Mouse (Mus musculus) spleen, adult 2 months (tissue): Measurements from ENCODE around the gene Vat1l. TPM values are rescaled to one million over a fixed set of nuclear protein-coding genes. Genes with fewer than 3 reads are reported as not detected.

ENCODE experiments used
- DNase-seq, 2 experiments: peaks; one replicate each; pipeline versions ENCODE4 v3.0.0 to v3.0.0-alpha.2; 2012 to 2021; ENCODE audit warnings: low spot score in 2 of 2, low read depth in 1 of 2
- H3K27ac ChIP-seq: fragments of 200-500 bp; 2 replicates; pipeline ENCODE4 v1.5.1; 2012; ENCODE audit warnings: low read length, inconsistent platforms; ENCODE audit not compliant: insufficient read depth
- H3K27me3 ChIP-seq: fragments of 200-500 bp; 2 replicates; pipeline ENCODE4 v1.6.1; 2012; ENCODE audit warnings: mild to moderate bottlenecking, moderate library complexity, low read length, inconsistent platforms; ENCODE audit not compliant: control insufficient read depth, insufficient read depth
- H3K36me3 ChIP-seq: fragments of 200-500 bp; 2 replicates; pipeline ENCODE4 v1.6.1; 2012; ENCODE audit warnings: mild to moderate bottlenecking, low read length, inconsistent platforms; ENCODE audit not compliant: control insufficient read depth, insufficient read depth
- H3K4me1 ChIP-seq: fragments of 200-500 bp; 2 replicates; pipeline ENCODE4 v1.6.1; 2011; ENCODE audit warnings: inconsistent platforms; ENCODE audit not compliant: control insufficient read depth, insufficient read depth, insufficient read length
- H3K4me3 ChIP-seq: fragments of 200-500 bp; 2 replicates; pipeline ENCODE4 v1.5.1; 2011; ENCODE audit warnings: mild to moderate bottlenecking, inconsistent platforms; ENCODE audit not compliant: insufficient read depth, insufficient read length; ENCODE audit errors: extremely low read depth
- CTCF ChIP-seq: fragments of 200-500 bp; IDR thresholded peaks from 2 replicates; pipeline ENCODE4 v1.5.1; 2011; ENCODE audit warnings: mild to moderate bottlenecking, inconsistent platforms; ENCODE audit not compliant: insufficient read depth, insufficient read length, insufficient replicate concordance; ENCODE audit errors: extremely low read depth
- POLR2A ChIP-seq: fragments of 200-500 bp; IDR thresholded peaks from 2 replicates; pipeline ENCODE4 v1.6.1; 2011; ENCODE audit warnings: low read depth, low read length, inconsistent platforms
- WGBS: fragments of 180-500 bp; shearing (Covaris S2); methylation state at CpG from one replicate; pipeline ENCODE4 v1.1.7; 2018; 5-methylcytosine and 5-hydroxymethylcytosine counted together
- polyA plus RNA-seq: library from polyadenylated mRNA; depleted of rRNA; stranded (reverse); fragments of >200 nt; gene quantifications from 2 replicates; pipeline ENCODE4 v1.2.3, GENCODE M21; 2012

Gene Vat1l
- polyA plus RNA-seq, 1 experiment: not detected

DNA sequence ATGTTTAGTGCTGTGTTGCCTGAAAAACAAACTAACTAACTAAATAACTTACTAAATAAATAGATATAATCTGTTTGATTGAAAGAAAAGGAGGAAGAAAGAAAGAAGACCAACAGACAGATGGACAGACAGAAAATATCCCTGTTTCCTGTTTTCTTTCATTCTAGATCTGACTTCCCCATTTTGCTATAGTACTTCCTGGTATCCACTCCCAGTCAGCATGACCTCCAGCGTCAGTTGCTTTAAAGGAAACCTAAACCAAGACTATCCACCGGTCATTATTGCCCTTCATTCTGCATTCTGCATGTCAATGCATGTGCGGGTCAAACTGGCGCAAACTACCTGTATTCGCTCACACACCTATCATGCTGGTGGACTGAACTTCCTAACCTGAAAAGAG lies 12.1 kb upstream of the Vat1l start:
- H3K4me1 ChIP-seq: no peaks in the 10 kb centered on the region
- no peak overlapping the region for H3K4me3 ChIP-seq
- H3K36me3 ChIP-seq: no peaks in the 10 kb centered on the region
- DNase-seq: no peak
- no peaks in the 10 kb centered on the region for H3K27me3 ChIP-seq
- no peak overlapping the region for H3K27ac ChIP-seq
- 55% methylated on average over 5 of the region's 5 CpGs for WGBS
- TF ChIP-seq POLR2A (no peak), CTCF (no peak)

GRCm38 (mm10) chr8:114198990-114199389 lies 6.4 kb upstream of the Vat1l start:
- no peak for DNase-seq
- Histone ChIP-seq H3K4me1 (no peaks in the 10 kb centered on the region), H3K27me3 (no peaks in the 10 kb centered on the region), H3K4me3 (no peak overlapping the region), H3K36me3 (no peaks in the 10 kb centered on the region), H3K27ac (no peak overlapping the region)
- WGBS: 77% methylated on average over 2 of the region's 2 CpGs
- TF ChIP-seq POLR2A (no peak), CTCF (no peak)

GRCm38 (mm10) chr8:114206421-114206983 lies 1.1 kb downstream of the Vat1l start:
- Histone ChIP-seq H3K36me3 (no peaks in the 10 kb centered on the region), H3K4me1 (no peaks in the 10 kb centered on the region), H3K4me3 (no peak overlapping the region), H3K27me3 (peaks cover 3% of the 10 kb centered on the region; the same call in 1 of the 2 replicates), H3K27ac (no peak overlapping the region)
- WGBS: 6% methylated on average over 8 of the region's 8 CpGs
- DNase-seq: no peak
- TF ChIP-seq CTCF (no peak), POLR2A (no peak)

GRCm38 (mm10) chr8:114207026-114207425 lies 1.6 kb downstream of the Vat1l start:
- Histone ChIP-seq H3K4me1 (no peaks in the 10 kb centered on the region), H3K36me3 (no peaks in the 10 kb centered on the region), H3K4me3 (no peak overlapping the region), H3K27ac (no peak overlapping the region), H3K27me3 (peaks cover 3% of the 10 kb centered on the region; the same call in 1 of the 2 replicates)
- 50% methylated on average over 4 of the region's 4 CpGs for WGBS
- TF ChIP-seq POLR2A (no peak), CTCF (no peak)
- no peak for DNase-seq

DNA sequence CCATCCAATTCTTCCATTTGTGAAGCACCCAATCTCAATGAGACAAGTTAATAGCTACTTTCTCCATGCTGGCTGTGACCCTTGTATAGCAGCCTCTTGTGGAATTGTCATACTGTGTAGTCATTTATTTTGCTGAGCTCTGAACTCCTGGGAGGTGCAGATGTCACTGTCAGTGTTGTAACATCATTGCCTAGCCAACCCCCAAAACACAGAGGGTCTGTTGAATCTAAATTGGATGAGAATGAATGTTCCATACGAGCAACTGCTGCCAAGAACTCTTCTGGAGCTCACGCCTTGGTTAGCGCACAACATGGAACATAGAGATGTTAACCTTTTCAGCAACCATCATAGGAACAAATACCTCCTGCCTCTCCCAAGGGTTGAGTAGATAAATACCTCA lies 15.4 kb downstream of the Vat1l start:
- Histone ChIP-seq H3K4me3 (no peak overlapping the region), H3K27ac (no peak overlapping the region), H3K36me3 (no peaks in the 10 kb centered on the region), H3K4me1 (no peaks in the 10 kb centered on the region), H3K27me3 (no peaks in the 10 kb centered on the region)
- TF ChIP-seq CTCF (no peak), POLR2A (no peak)
- DNase-seq: no peak
- whole genome bisulfite sequencing: 90% methylated on average over 3 of the region's 3 CpGs

DNA sequence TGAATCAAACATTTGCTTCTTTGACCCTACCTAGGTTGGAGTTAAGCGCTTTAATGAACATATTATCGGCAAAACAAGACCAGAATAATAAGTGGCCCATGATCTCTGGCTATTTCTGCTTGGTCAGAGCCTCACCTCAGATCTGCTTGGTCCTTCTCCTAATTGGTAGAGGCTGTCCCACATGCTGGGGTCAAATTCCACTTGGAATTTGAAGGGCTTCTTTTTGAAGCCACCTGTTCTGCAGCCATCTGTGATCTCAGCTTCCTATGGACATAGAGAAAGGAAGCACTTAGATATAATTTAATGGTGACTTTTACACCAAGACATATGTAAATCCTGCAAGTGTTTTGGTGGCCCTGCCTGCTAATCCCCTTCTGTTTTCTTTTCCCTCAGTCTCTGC lies 16.6 kb downstream of the Vat1l start:
- Histone ChIP-seq H3K4me1 (no peaks in the 10 kb centered on the region), H3K36me3 (no peaks in the 10 kb centered on the region), H3K4me3 (no peak overlapping the region), H3K27me3 (no peaks in the 10 kb centered on the region), H3K27ac (no peak overlapping the region)
- 90% methylated on average over 2 of the region's 2 CpGs for WGBS
- DNase-seq: no peak
- TF ChIP-seq CTCF (no peak), POLR2A (no peak)

DNA sequence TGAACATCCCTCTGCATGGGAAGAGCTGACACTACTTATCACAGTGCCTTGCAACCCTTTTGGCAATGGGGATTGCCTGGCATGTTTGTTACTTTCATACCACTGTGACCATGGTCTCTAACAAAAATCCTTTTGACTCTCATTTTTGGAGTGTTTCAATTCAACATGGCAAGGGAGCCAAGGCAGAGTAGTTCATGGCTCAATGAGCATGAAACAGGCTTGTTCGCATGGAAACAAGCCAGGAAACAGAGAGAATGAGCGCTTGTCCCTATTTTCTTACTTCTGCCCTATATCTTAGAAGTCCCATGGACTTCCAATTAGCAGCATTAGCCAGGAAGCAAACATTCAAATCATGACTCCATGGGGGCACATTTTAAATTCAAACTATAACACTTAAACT lies 18.6 kb downstream of the Vat1l start:
- Histone ChIP-seq H3K36me3 (no peaks in the 10 kb centered on the region), H3K27me3 (no peaks in the 10 kb centered on the region), H3K27ac (no peak overlapping the region), H3K4me1 (no peaks in the 10 kb centered on the region), H3K4me3 (no peak overlapping the region)
- DNase-seq: no peak
- TF ChIP-seq CTCF: no peak
- TF ChIP-seq POLR2A: no peak
- 90% methylated on average over 2 of the region's 2 CpGs for WGBS
